ENCODE assay signal across 19 mouse cellular contexts in genomic region chr7:89140640-89141300, GRCm38 (mm10).
DNase-seq lines count a peak whose midpoint lies in the region; ATAC-seq lines count a peak whose summit lies in the region.
"Had no signal": no experiment of that assay in that cellular context is flagged by ENCODE, and none has a peak within 500 bp of the region (broad histone marks: within the 10 kb centered on the region; RNA-seq: fewer than 3 reads in every experiment).

No protein-coding gene starts in this region.

- H3K4me2 ChIP-seq in forebrain, embryonic 16.5 days (ENCODE audit: low read length) = no peak overlapping the region
- H3K4me2 ChIP-seq: embryonic facial prominence, embryonic 12.5 days; hindbrain, embryonic 12.5 days; limb, embryonic 15.5 days; neural tube, embryonic 13.5 days had no signal

- intact Hi-C loops in left cerebral cortex, postnatal 25 days (cut with DNase I) = no loop called here
- intact Hi-C loops in heart, postnatal 14 days (cut with DNase I) = no loop called here

- no peak overlapping the region for H3K4me3 ChIP-seq in forebrain, embryonic 16.5 days (replicated peaks; ENCODE audit: low read length)
- H3K4me3 ChIP-seq: embryonic facial prominence, embryonic 12.5 days; hindbrain, embryonic 12.5 days; limb, embryonic 15.5 days; neural tube, embryonic 13.5 days had no signal

- H3K4me1 ChIP-seq in forebrain, embryonic 16.5 days (replicated peaks; ENCODE audit: control insufficient read depth, insufficient read depth, low read length) = 0 out of 2 replicates have a peak, but pooled peaks cover 2% of the 10 kb centered on the region
- H3K4me1 ChIP-seq: hindbrain, embryonic 12.5 days; limb, embryonic 15.5 days; neural tube, embryonic 13.5 days had no signal

- H3K9me3 ChIP-seq in forebrain, embryonic 16.5 days (ENCODE audit: control insufficient read depth, low read length) = no peaks in the 10 kb centered on the region
- H3K9me3 ChIP-seq: embryonic facial prominence, embryonic 12.5 days; G1E; hindbrain, embryonic 12.5 days; limb, embryonic 15.5 days; neural tube, embryonic 13.5 days had no signal

- H3K9ac ChIP-seq in forebrain, embryonic 16.5 days (replicated peaks; ENCODE audit: low read depth, low read length) = no peak overlapping the region
- H3K9ac ChIP-seq: embryonic facial prominence, embryonic 12.5 days; hindbrain, embryonic 12.5 days; limb, embryonic 15.5 days; liver, postnatal 0 days; neural tube, embryonic 13.5 days had no signal

- no peak for DNase-seq in cerebellum, postnatal 4 days (ENCODE audit: low spot score in 2 of 2)
- DNase-seq in left cerebral cortex, postnatal 25 days (ENCODE audit: low spot score in 2 of 2) = peak; percentile 31 to 57
- no peak for DNase-seq in left cerebral cortex, adult 11 months (ENCODE audit: low spot score)
- peak; percentile 63 to 67 for DNase-seq in cerebellum, postnatal 10 days
- DNase-seq in urinary bladder, postnatal 4 days (ENCODE audit: low spot score in 2 of 2) = no peak
- no peak for DNase-seq in heart, postnatal 14 days
- DNase-seq: heart, adult 11 months; kidney, adult 18-20 months; kidney, postnatal 10 days; liver, postnatal 0 days; right cerebral cortex, postnatal 25 days had no signal

- 0 out of 2 replicates have a peak, but pooled peaks cover 2% of the 10 kb centered on the region for H3K36me3 ChIP-seq in forebrain, embryonic 16.5 days (ENCODE audit: control insufficient read depth, insufficient read depth)

- peak; percentile 81 for ATAC-seq in cerebellum, adult (ENCODE audit: insufficient number of reproducible peaks, low FRiP score, low TSS enrichment)
- ATAC-seq in forebrain, embryonic 16.5 days = peak; percentile 92
- ATAC-seq: CD4-positive, CD25-positive, alpha-beta regulatory T cell, adult 4 months; liver, postnatal 0 days had no signal

- H3K27ac ChIP-seq in forebrain, embryonic 16.5 days (ENCODE audit: low read length) = peak overlapping the region; percentile 78
- H3K27ac ChIP-seq: embryonic facial prominence, embryonic 12.5 days; hindbrain, embryonic 12.5 days; limb, embryonic 15.5 days; neural tube, embryonic 13.5 days had no signal

- no peaks in the 10 kb centered on the region for H3K27me3 ChIP-seq in forebrain, embryonic 16.5 days (replicated peaks; ENCODE audit: control insufficient read depth, insufficient read depth, low read length)
- H3K27me3 ChIP-seq: embryonic facial prominence, embryonic 12.5 days; hindbrain, embryonic 12.5 days; limb, embryonic 15.5 days; neural tube, embryonic 13.5 days had no signal

- 47% methylated on average over 5 of the region's 5 CpGs for WGBS in forebrain, embryonic 16.5 days

Comparison
In these comparisons a context has a peak if more than half of its experiments do, and no peak if none do; other contexts are left out.
1. DNase-seq: peak in left cerebral cortex, postnatal 25 days (2 of 2) and cerebellum, postnatal 10 days (2 of 2); none in cerebellum, postnatal 4 days (0 of 2), left cerebral cortex, adult 11 months (single experiment), urinary bladder, postnatal 4 days (0 of 2) and heart, postnatal 14 days (0 of 2).